Mouse (Mus musculus): ENCODE data around the gene Pip4k2c.
A peak's percentile ranks its signal among the peaks of the same experiment; 100 is the strongest.
"Not testable (repeated sequence)": the region's sequence is repeated elsewhere in the genome, so short reads cannot be mapped to it uniquely, and the experiment has no call there.

Pip4k2c gene

DNA sequence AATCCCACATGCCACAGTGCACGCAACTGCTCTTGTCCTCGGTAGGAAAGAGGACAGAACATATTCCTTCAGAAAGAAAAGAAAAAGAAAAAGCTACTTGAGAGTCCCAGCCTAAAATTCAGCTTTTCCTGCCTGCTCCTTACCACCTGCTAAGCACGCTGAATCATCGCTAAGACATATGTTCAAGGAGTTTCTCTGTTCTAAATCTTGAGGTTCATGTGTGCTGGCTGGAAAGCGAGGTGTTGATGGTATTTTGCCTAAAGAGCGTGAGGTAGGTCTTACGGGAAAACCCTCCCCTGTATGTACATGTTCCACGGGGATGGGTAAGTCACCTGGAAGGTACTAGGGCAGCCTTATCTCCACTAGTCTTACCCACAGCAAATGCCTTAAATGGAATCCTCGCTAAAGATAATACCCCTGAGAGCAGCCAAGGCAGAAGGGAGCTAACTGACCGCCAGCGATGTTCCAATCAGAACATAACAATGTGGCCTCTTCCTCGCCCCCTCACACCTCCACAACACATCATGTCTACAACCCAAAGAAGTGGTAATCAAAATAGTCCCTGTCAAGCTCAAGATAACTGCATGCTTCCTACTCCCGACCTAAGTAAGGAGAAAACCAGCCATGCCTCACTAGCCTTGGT lies 1.3 kb downstream of the Pip4k2c start:
- no peak for DNase-seq (ENCODE audit: low spot score)

DNA sequence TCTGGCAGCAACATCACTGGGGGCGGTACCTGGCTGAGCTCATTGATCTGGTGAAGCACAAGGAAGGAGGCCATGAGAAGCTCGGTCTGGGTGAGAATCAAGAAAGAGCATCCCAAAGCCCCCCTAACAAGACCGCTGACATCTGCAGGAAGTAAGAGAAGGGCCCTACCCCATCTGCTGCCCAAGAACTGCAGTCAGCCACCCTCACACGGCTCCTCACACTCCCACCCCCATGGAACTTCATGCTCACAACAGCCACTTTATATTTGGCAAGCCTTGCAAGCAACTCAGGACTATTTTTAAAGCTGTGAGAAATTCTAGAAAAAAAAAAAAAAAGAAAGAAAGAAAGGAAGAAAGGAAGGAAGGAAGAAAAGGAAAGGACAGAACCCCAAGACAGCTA lies 2.5 kb downstream of the Pip4k2c start:
- DNase-seq (ENCODE audit: low spot score): no peak

DNA sequence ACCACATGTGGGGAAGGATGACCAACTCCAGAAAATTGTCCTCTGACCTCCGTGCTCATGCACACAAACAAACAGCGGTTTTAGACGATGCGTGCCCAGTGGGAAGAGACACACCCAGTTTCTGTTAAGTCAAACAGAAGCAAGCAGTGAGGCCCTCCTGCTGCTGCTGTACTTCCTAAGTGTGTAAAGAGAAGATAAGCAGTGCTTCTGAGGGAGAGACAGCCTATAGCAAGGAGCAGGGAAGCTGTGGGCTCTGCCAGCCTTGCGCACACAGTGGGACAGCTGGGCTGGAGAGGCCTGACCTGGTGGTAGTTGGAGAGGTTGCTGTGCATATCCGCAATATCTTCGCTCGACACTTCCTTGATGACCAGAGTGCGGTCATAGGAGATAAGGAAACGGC lies 6.0 kb downstream of the Pip4k2c start:
- DNase-seq (ENCODE audit: low spot score): no peak

DNA sequence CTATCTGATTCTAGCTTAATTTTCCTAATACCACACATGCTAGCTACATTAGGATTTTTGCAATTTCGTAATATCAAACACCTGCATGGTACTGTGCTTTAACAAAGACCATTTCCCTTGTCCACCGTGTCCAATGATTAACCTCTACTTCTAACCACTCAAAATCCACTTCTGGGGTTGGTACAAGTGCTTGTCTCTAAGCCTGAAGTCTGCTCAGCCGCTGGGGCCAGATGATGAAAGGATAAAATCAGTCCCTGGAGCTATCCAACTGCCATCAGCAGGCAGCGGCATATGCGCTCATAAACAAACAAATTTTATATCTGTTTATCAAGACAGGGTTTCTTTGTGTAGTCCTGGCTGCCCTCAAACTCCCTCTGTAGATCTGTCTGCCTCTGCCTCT lies 6.8 kb downstream of the Pip4k2c start:
- no peak for DNase-seq (ENCODE audit: low spot score)

DNA sequence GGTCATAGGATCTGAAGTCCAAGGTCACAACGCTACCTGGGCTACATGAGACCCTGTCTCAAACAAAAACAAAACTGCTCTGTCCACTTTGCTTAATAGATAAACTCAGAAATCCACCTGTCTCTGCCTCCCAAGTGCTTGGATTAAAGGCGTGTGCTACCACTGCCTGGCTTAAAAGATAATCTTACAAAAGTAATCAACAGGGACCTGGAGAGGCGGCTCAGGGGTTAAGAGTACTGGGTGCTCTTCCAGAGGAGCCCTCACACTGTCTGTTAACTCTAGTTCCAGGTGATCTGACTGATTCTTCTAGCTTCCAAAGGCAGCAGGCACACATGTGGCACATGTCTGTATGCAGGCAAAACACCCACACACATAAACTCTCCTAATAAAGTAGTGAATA lies 8.3 kb downstream of the Pip4k2c start:
- DNase-seq (ENCODE audit: low spot score): no peak

DNA sequence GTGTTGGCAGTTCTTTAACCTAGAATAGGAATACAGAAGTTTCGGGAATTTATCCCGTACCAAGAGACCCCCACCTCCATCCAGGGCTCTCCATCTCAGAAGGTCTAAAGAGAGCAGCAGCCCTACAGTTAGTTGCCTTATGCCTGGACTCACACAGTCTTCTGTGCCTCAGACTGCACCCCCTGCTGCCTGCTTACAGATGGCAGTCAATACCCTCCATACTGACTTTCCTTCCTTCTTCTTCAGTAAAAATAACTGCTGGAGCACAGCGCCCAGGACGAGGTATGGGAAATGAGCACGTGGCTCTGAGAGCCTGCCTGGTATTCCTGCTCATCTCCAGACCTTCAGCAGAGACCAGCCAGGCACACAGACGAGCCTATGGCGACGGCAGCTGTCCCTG lies 11.1 kb downstream of the Pip4k2c start:
- no peak for DNase-seq (ENCODE audit: low spot score)

DNA sequence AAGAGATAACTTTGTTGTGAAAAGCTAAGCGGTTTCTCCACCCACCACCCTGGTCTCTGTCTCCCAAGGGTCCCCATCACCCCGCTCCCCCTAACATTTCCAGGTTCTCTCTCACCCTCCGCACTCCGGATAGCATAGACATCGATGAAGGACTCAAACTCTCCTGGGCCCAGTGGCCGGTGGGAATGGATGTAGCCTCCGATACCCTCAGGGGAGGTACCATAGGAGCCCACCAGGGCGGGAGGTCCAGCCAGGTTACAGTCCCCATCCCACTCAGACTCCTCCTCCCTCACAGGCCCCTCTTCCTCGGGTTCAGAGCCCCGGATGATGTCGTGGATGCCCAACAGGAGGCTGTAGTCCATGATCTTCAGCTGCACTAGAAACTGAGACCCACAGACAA lies 11.9 kb downstream of the Pip4k2c start:
- no peak for DNase-seq (ENCODE audit: low spot score)

DNA sequence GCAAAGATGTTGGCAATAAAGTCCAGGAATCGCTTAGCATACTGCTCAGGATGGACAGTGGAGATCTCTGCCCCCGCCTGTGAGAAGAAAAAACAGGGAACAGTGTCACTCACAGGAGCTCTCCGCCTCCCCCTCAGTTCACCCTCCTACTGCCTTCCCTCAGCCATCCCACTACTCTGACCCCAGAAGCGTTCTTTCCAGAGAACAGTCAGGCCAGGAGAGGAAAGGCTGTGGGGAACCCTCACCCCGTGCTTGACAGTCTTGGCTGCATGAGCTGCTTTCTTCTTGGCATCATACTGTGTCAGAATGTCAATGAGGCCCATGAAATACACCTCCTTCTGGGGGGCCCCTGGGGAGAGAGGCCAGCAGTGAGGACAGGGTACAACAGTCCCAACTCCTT lies 12.3 kb downstream of the Pip4k2c start:
- DNase-seq (ENCODE audit: low spot score): no peak

DNA sequence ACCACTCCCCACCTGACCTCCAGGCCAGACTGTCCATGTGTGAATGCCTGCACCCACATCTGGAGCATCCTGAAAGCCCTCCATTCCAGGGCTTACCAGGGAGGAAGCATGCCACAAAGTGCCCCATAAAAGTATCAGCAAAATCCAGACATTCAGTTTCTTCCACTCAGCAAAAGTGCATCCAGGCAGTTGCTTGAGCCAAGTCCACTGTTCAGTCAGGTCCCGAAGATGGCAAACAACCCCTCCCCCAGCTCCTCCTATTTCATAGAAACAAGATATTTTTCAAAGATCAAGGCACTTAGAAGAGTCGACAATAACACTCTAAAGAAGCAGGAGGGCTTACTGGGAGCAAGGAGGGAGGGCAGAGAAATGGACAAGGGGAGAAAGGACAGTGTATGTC lies 12.9 kb downstream of the Pip4k2c start:
- DNase-seq (ENCODE audit: low spot score): no peak

DNA sequence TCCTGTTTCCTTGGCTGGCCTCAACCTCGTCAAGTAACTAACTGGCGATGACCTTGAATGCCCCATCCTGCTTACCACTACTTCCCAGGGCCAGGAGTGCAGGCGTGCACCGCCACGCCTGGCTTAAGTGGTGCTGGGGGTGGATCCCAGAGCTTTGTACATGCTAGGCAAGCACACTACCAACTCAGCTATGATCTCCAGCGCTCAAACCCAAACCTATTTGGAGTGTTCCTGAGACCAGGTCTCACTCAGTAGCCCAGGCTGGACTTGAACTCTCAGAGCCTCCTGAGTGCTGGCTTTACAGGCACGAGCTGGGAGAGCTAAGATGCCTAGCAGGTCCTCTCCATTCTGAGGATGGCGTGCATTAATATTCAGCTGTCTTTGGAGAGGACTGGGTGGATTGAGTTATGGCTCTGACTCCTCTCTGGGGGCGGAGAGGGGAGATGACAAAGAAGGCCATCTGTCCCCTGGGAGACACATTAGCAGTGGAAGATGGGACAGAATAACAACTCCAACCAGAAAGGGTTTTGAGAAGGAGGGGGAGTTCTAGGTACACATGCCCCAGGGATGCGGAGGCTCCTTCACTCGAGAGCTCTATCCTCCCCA lies 13.8 kb downstream of the Pip4k2c start:
- no peak for DNase-seq (ENCODE audit: low spot score)

DNA sequence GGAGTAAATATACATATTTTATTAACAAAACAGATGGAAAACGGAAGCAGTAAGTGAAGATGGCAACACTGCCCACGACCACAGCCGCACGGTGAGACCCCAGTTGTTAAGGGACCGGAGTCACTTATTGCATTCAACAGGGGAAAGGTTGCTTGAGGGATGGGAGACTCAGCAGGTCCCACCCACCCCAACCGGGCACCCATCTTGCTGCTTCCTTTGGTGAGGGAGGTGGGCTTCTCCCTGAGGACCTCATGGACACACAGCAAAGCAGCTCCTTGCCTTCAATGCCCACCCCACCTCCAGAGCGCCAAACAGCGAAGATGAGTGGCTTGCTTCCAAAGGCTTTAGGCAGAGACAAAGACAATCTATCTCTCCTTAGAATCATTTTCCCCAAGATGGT lies 14.3 kb downstream of the Pip4k2c start:
- DNase-seq (ENCODE audit: low spot score): peak; percentile 8

DNA sequence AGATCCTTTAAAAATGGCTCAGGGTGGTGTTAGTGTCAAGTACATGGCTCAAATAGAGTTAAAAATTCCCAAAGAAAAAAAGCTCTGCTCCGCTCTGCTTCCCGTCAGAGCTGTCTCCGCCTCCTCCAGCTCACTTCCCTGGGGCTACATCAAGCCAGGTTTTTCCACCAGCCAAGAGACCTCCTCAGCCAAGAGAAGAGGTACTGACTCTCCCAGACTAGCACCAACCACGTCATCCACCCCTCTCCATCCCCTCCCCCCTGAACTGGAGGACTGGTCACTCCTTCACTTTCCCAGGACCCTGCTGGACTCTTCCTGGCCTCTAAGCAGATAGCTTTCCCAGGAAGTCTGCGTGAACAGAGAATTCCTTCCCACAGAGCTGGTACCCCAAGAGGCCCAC lies 15.0 kb downstream of the Pip4k2c start:
- DNase-seq (ENCODE audit: low spot score): peak; percentile 75

DNA sequence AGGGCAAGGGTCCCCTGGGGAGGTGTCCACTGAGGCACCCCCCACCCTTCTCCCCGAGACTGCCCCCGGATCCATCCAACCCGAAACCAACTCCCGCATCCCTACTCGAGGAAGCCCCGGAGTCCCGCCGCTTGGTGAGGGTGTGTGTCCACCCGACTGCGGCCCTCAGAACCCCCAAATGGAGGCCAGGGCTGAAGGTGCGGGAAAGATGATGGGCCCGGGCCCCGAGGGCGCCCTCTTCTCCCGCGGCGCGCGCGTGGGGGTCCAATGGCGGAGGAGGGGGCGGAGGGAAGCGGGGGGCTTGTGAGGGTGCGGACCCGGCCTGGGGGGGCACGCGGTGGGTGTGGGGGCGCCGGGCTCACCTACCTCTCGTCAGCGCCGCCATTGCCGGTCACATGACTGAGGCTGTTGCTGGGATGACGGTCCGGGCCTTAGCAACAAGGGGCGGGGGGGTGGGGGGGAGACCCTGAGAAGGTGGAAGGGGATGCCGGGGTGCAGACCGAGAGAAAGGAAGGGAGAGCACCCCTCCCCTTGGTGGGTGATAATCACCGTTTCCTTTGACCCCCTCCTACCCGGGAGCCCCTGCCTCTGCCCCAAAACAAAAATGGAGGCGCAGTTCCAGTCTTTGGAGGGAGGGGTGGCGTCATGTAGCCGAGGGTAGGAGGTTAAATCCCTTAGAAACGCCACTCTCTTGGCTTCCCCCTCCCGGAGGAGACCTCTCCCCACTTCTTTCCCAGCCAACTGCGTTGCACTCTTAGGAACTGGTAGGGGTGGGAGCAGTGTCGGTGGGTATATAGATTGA lies 15.9 kb downstream of the Pip4k2c start, which contains the start of gene Dtx3:
Dtx3 (minus strand) TSS at position 401 of the 802 bp plus-strand sequence.
- peak; percentile 59 for DNase-seq (ENCODE audit: low spot score)

DNA sequence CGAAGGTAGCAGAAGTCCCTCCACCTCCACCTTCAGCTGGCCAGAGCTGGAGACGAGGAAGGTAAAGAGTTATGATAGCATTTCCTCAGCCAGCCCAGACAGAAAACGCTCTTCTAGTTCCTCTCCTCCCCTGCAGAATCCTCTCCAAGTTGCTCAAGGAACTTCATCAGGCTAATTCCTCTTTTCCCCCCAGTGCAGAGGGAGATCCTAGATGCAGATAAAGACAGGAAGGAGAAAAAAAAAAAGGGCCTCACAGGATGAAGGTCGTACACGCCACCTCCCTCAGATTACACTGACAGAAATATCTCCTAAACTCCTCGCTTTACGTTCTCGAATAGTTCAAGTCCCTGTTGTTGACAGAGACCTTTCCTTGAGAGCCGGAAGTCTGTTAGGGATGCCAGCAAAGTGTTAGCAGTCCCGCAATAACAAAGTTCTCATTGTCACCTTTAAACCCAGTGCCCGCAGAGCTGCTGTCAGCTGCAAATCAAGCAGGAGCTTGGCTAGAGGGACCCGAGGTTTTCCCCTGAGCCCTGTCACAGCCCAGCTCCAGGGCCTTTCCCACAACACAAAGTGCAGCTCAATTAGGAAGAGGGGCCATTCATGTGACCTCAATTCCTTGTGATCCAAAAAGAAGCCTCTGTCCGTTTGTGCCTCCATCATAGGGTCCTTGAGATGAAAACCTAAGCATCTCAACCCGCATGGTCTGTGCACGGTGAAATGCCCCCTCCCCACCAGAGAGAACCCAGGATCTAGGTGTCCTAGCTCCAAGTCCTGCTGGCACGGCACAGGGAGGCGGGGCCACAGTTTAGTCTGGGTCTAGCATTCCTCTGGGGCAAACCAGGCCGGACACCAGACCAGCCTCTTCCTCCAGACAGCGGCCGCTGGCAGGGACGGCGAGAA lies 16.7 kb downstream of the Pip4k2c start:
- peak; percentile 78 for DNase-seq (ENCODE audit: low spot score)

DNA sequence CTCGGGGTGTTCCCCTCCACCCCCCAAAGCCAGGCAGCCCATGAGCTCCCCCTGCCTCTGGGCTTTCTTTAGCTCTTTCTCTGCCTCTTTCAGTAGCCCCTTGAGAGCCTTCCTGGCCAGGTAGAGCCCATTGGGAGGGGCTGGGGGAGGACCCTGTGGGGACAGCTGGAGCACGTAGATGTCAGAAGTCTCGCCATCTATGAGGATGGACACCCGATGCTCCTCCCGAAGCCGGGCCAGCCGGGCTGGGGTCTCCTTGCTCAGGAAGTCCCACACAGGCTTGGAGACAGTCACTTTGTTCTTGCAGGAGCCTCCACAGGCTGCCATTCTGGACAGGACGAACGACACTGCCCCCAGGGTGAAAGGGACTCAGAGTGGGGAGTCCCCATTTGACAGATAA lies 18.4 kb downstream of the Pip4k2c start:
- DNase-seq (ENCODE audit: low spot score): no peak

DNA sequence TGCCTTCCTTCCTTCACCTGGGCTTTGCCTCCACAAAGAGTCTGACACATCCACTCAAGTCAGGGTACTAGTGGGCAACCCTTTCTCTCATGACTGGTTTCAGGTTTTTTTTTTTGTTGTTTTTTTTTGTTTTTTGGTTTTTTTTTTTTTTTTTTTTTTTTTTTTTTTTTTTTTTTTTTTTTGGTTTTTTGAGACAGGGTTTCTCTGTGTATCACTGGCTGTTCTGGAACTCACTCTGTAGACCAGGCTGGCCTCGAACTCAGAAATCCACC lies 19.4 kb downstream of the Pip4k2c start:
- DNase-seq (ENCODE audit: low spot score): not testable (repeated sequence)

DNA sequence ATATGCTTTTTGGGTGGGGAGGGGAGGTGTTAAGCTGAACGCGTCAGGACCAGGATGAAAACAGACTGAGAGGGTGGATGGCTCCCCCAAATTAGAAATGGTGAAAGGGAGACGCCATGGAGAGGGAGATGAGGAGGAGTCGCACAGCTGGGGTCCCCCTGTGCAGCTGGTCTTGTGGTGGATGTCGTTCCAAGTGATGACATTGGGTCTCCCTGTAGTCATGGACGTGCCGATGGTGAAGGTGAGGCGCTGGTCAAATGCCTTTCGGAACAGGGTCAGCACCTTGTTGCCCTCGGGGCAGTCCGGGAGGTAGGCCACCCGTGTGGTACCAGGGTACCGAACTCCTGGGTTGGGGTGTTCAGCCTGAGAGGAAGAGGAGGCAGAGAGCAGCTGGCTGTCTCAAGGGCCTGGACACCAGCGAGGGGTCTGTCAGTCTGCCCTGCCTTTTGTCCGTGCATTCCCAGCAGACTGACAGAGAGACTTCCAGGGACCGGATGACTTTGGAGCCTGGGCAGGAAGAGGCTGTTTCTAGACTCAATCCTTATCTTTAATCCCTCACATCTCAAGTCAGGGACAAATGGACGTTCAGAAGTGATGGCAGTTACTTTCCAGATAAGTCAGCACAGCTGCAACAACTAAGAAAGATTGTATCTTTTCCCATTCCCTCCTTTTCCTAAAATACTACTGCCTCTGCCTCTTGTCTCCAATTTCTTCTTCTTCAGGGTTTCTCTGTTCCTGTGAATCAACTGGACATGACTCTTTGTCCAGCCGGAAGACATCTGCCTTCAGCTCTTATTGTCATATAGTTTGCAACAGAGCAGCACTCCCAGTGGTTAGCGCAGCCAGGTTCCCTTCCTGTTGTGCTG lies 20.0 kb downstream of the Pip4k2c start:
- peak; percentile 9 for DNase-seq (ENCODE audit: low spot score)

DNA sequence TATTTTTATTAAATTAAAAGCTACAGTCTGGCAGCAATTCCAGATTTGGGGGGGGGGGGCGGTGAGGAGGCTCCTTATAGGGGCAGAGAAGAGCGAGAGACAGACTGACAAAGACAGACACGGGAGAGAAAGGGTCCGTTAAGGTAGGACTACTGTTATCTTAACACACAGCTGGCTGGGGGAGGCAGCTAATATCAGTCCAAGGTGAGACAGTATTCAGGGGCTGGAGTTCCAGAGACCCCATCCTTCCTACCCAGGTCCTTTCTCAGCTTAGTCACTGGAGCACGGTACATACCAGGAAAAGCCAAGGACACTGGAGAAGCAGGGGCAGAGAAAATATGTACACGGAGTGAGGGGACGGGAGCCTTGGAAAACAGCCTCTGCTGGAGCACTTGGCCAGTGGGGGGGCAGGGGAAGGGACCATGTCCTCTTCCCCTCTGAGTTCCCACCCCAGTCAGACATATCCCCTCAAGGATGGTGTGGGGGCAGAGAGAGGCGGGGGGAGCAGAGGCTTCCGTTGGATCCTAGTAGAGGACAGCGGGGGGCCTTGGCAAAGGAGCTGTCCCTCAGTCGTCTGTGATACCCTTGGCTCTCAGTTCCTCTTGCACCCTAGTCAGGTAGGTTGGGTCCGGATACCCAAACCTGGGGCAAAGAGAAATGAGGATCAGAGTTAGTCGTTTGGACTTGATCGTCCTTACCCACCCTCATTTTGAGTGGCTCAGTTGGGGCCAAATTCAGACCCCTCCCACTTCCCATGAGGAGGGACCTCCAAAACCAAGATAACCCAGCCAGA lies 20.8 kb downstream of the Pip4k2c start:
- DNase-seq (ENCODE audit: low spot score): no peak

DNA sequence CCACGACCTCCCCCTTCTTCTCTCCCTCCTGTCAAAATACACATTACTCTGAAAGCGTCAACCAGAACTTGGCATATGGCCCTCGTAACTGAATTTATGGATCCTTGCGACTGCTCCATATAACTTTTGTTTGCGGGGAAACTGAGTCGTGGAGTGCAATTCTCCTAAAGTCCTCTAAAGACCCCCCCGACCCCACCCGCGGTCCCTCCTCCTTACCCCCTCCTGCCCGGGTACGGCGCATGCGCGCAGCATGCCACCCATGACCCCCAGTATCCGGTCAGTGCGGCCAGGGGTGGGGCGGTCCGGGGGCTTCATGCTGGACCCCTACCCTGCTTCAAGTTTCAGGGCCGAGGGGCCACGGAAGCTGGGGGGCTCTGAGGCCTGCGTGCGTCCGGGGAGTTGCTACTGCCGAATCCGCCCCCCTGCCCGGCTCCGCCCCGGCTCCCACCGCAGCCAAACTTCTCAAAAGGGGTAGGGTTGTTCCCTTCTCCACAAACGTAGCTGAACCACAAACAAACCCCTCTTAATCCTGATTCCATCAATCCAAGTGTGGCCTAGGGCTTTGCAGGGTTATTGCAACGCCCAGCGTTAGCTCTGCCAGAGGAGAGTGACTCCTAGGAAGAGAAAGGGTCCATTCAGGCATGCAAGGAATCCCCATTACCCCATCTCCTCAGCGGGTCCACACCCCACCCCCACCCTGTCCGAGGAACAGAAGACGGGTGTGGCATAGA lies 21.6 kb downstream of the Pip4k2c start, which contains the start of gene Arhgef25:
Arhgef25 (minus strand) TSS at position 433 of the 731 bp plus-strand sequence.
- peak; percentile 52 for DNase-seq (ENCODE audit: low spot score)

DNA sequence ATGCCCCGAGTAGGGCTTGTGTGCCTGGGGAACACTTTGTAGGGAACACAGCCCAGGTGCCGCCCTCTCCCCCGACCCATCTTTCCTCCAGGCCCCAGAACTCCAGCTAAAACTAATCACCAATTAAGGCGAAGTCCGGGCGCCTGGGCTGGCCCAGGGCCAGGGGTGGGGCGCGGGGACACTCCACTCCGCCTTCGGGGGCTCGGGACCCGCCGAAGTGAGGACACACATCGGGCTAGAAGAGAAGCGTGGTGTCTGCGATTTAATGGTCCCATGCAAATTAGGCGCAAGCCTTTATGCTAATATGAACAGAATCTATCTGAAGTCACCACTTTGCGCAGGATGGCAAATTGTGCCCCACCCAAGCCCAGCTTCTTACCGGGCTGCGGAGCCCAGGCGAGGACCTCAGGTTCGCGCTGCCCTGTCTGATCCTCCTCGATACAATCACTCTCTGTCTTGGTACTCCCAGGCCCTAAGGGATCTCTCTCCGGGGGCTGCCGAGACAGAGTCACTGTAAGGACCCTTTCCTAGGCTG lies 22.2 kb downstream of the Pip4k2c start:
- peak; percentile 51 for DNase-seq (ENCODE audit: low spot score)

Data from testis, postnatal 14 days (tissue).